Mouse (Mus musculus): ENCODE data around the gene Zbtb18. TPM values are rescaled to one million over a fixed set of nuclear protein-coding genes. Genes with fewer than 3 reads are reported as not detected.
A peak's percentile ranks its signal among the peaks of the same experiment; 100 is the strongest.

The Zbtb18 gene
- polyA plus RNA-seq, 1 experiment from 2014 or later, result 0.59 TPM

DNA sequence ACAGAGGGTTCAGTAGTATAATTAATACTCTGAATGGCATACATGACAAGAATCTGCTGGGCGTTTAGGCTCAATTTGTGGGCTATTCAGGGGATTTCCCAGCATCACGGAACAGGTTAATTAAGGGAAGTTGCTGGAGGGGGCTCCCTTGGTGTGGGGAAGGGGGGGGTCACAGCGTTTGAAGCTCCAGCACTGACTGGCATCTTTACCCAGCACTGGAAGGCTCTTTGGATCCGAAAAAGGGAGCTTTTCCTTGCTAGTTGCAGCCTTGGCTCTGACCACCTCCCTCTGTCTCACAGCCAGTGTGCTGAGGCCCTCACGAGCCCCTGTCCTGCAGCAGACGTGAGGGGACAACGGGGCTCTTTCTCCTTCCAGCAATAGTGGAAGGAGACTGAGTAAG, 42.5 kb downstream of the Zbtb18 start:
- H3K4me2 ChIP-seq, result no peak overlapping the region
- ATAC-seq (ENCODE audit: insufficient read depth), result no peak
- 26% methylated on average over 7 of the region's 7 CpGs for WGBS (ENCODE audit: insufficient replicate concordance)
- no peaks in the 10 kb centered on the region for H3K9me3 ChIP-seq (replicated peaks)
- no peak overlapping the region for H3K9ac ChIP-seq
- peaks cover 8% of the 10 kb centered on the region; the same call in 1 of the 2 replicates for H3K4me1 ChIP-seq (replicated peaks)
- no peak overlapping the region for H3K27ac ChIP-seq (replicated peaks)
- H3K36me3 ChIP-seq (replicated peaks), result no peaks in the 10 kb centered on the region
- H3K27me3 ChIP-seq, result no peaks in the 10 kb centered on the region
- H3K4me3 ChIP-seq (replicated peaks), result no peak overlapping the region

- ATAC-seq (ENCODE audit: insufficient read depth), result no peak
- WGBS (ENCODE audit: insufficient replicate concordance), result 19% methylated on average over 7 of the region's 7 CpGs
- H3K4me2 ChIP-seq, result no peak overlapping the region; the same call in 1 of the 2 replicates
These were observed 47.7 kb downstream of the Zbtb18 start for GRCm38 (mm10) chr1:177489844-177490243.

GRCm38 (mm10) chr1:177490808-177491207, 48.7 kb downstream of the Zbtb18 start:
- Histone ChIP-seq H3K27me3 (no peaks in the 10 kb centered on the region), H3K4me2 (no peak overlapping the region), H3K9ac (no peak overlapping the region), H3K4me1 (replicated peaks) (no peaks in the 10 kb centered on the region; the same call in 1 of the 2 replicates), H3K9me3 (replicated peaks) (no peaks in the 10 kb centered on the region), H3K4me3 (replicated peaks) (no peak overlapping the region), H3K27ac (replicated peaks) (no peak overlapping the region), H3K36me3 (replicated peaks) (no peaks in the 10 kb centered on the region)
- 56% methylated on average over 4 of the region's 4 CpGs for WGBS (ENCODE audit: insufficient replicate concordance)
- ATAC-seq (ENCODE audit: insufficient read depth), result no peak

More at GRCm38 (mm10) chr1:177489844-177490243, 47.7 kb downstream of the Zbtb18 start:
- H3K4me1 ChIP-seq (replicated peaks), result no peaks in the 10 kb centered on the region; the same call in 1 of the 2 replicates
- H3K4me3 ChIP-seq (replicated peaks), result no peak overlapping the region
- no peak overlapping the region; the same call in 1 of the 2 replicates for H3K27ac ChIP-seq (replicated peaks)
- no peaks in the 10 kb centered on the region for H3K36me3 ChIP-seq (replicated peaks)
- H3K27me3 ChIP-seq, result no peaks in the 10 kb centered on the region
- H3K9ac ChIP-seq, result no peak overlapping the region
- no peaks in the 10 kb centered on the region for H3K9me3 ChIP-seq (replicated peaks)

- ATAC-seq (ENCODE audit: insufficient read depth), result no peak
- Histone ChIP-seq H3K9me3 (replicated peaks) (no peaks in the 10 kb centered on the region), H3K27ac (replicated peaks) (no peak overlapping the region), H3K4me3 (replicated peaks) (no peak overlapping the region), H3K36me3 (replicated peaks) (no peaks in the 10 kb centered on the region), H3K4me2 (no peak overlapping the region), H3K4me1 (replicated peaks) (no peaks in the 10 kb centered on the region; the same call in 1 of the 2 replicates), H3K9ac (no peak overlapping the region), H3K27me3 (no peaks in the 10 kb centered on the region)
- WGBS (ENCODE audit: insufficient replicate concordance), result 35% methylated on average over 8 of the region's 8 CpGs
These were observed 49.1 kb downstream of the Zbtb18 start for GRCm38 (mm10) chr1:177491280-177491679.

GRCm38 (mm10) chr1:177494306-177494705, 52.2 kb downstream of the Zbtb18 start:
- Histone ChIP-seq H3K4me2 (no peak overlapping the region), H3K27me3 (no peaks in the 10 kb centered on the region), H3K4me1 (replicated peaks) (no peaks in the 10 kb centered on the region; the same call in 1 of the 2 replicates), H3K27ac (replicated peaks) (no peak overlapping the region), H3K4me3 (replicated peaks) (no peak overlapping the region), H3K36me3 (replicated peaks) (no peaks in the 10 kb centered on the region), H3K9me3 (replicated peaks) (no peaks in the 10 kb centered on the region), H3K9ac (no peak overlapping the region)
- no peak for ATAC-seq (ENCODE audit: insufficient read depth)
- WGBS (ENCODE audit: insufficient replicate concordance), result 70% methylated on average over 8 of the region's 8 CpGs

DNA sequence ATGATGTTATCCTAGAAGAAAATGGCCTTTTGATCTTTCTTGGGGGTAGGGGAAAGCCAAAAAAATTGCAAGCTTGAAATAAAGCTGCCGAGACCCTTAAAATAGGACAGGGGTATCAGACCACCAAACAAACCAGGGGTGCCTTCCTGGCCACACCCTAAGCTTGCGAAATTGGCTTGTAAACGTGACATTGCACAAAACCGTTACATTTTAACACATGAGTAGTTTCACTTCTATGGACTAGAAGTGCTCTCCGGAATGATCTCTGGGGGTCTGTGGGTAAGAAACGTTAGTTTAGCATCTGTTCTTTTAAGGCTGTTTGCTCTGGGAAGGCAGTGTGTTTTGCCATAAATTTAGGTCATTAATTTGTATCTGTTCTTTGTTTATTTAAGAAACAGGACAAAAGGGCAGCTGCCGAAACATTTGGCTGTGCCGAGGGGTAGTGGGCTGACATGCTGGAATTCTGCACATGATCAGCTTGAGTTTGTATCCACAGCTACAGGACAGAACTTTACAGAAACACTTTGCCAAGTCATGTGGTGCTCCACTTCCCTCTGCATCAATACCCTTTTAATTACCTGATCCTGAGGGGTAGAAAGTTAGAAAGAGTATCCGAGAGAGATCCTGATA, 52.9 kb downstream of the Zbtb18 start:
- Histone ChIP-seq H3K9ac (no peak overlapping the region), H3K4me1 (replicated peaks) (no peaks in the 10 kb centered on the region; the same call in 1 of the 2 replicates), H3K27me3 (no peaks in the 10 kb centered on the region), H3K9me3 (replicated peaks) (no peaks in the 10 kb centered on the region), H3K4me2 (peak overlapping the region; percentile 43), H3K36me3 (replicated peaks) (no peaks in the 10 kb centered on the region), H3K4me3 (replicated peaks) (peak overlapping the region; percentile 36), H3K27ac (replicated peaks) (no peak overlapping the region)
- 29% methylated on average over 9 of the region's 9 CpGs for WGBS (ENCODE audit: insufficient replicate concordance)
- ATAC-seq (ENCODE audit: insufficient read depth), result no peak

Other genes with a start within 250 kb of the Zbtb18 start
- 0.48 and 0.50 TPM in 2 replicates for gene Akt3, start 184.1 kb upstream of the Zbtb18 start, polyA plus RNA-seq (2015; fragmentation: Nextera tagmentation; extraction: Ambion mirVana)

Measured in liver, embryonic 15.5 days (tissue).